Comparison of ENCODE assay signal across 7 mouse cellular contexts in the genomic region with DNA sequence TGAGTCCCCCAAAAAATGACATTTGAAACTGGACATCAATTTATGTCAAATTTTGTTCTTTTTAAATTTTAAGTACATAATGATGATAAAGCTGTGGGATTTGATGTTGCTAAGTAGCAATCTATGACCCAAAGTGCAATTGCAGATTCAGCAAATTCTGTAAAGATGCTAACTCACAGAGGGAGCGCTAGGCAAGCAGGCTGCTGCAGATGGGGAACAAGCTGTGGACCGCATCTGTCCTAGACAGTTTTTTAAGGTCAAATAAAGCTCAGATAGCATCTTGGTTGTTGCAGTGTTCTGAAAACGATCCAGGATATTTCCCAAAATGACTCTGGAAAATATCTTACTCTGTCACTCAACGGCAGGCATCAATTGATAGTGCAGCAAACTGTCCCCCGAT. TPM values are rescaled to one million over a fixed set of nuclear protein-coding genes. Genes with fewer than 3 reads are reported as not detected.
DNase-seq lines count a peak whose midpoint lies in the region; ATAC-seq lines count a peak whose summit lies in the region.

No protein-coding gene starts in this region.

- intact Hi-C loops in left cerebral cortex, postnatal 14 days (cut with DNase I): loop anchor here (5.0 kb wide), 1 partner anchor 42 kb away; no protein-coding TSS in a partner anchor
- intact Hi-C loops in left cerebral cortex, postnatal 4 days (cut with DNase I): no loop called here

- H3K9ac ChIP-seq in hindbrain, embryonic 16.5 days (ENCODE audit: low read depth, low read length): peak overlapping the region; percentile 38; the same call in 1 of the 2 replicates

- ATAC-seq in hindbrain, embryonic 16.5 days: no peak

- WGBS in hindbrain, embryonic 16.5 days: 52% methylated on average over 5 of the region's 5 CpGs
- WGBS in midbrain, embryonic 10.5 days: 80% methylated on average over 5 of the region's 5 CpGs

- H3K27ac ChIP-seq in hindbrain, embryonic 16.5 days (ENCODE audit: low read depth, low read length): peak overlapping the region; percentile 100
- H3K27ac ChIP-seq in midbrain, embryonic 10.5 days (replicated peaks): peak overlapping the region; percentile 99; the same call in 1 of the 2 replicates

- DNase-seq in left cerebral cortex, postnatal 14 days (ENCODE audit: low spot score in 2 of 2): peak; percentile 18 to 49
- no peak for DNase-seq in left cerebral cortex, postnatal 4 days
- peak; percentile 6 for DNase-seq in embryo, embryonic 11 days
- no peak for DNase-seq in midbrain, embryonic 10.5 days (ENCODE audit: low spot score)
- DNase-seq in gastrocnemius, adult 8-10 months (ENCODE audit: low spot score in 2 of 2): no peak
- no peak for DNase-seq in testis, postnatal 10 days (ENCODE audit: low spot score)

- H3K27me3 ChIP-seq in hindbrain, embryonic 16.5 days (replicated peaks; ENCODE audit: control insufficient read depth, insufficient read depth, low read length): no peaks in the 10 kb centered on the region
- H3K27me3 ChIP-seq in midbrain, embryonic 10.5 days (ENCODE audit: low read depth, poor library complexity, severe bottlenecking): no peaks in the 10 kb centered on the region

- no peaks in the 10 kb centered on the region for H3K36me3 ChIP-seq in hindbrain, embryonic 16.5 days (ENCODE audit: control insufficient read depth, insufficient read depth, low read length)
- peaks cover 16% of the 10 kb centered on the region for H3K36me3 ChIP-seq in midbrain, embryonic 10.5 days

- peak overlapping the region; percentile 78 for H3K4me3 ChIP-seq in hindbrain, embryonic 16.5 days (ENCODE audit: low read length)
- peak overlapping the region; percentile 88 for H3K4me3 ChIP-seq in midbrain, embryonic 10.5 days

- peak overlapping the region; percentile 55 for H3K4me2 ChIP-seq in hindbrain, embryonic 16.5 days (ENCODE audit: low read length)

- peaks cover 16% of the 10 kb centered on the region for H3K4me1 ChIP-seq in hindbrain, embryonic 16.5 days (ENCODE audit: control insufficient read depth, insufficient read depth, low read depth, low read length)
- peaks cover 24% of the 10 kb centered on the region for H3K4me1 ChIP-seq in midbrain, embryonic 10.5 days

- H3K9me3 ChIP-seq in hindbrain, embryonic 16.5 days (ENCODE audit: control insufficient read depth, low read length): no peaks in the 10 kb centered on the region
- H3K9me3 ChIP-seq in midbrain, embryonic 10.5 days (replicated peaks): no peaks in the 10 kb centered on the region

RNA-seq across cellular contexts. Expression of a gene that starts 1.0 kb away (rescaled TPM):
- total RNA-seq in left cerebral cortex, postnatal 14 days (2021): 100 to 1,000 TPM; 936 to 943 TPM
- 100 to 1,000 TPM; 589 to 625 TPM for total RNA-seq in left cerebral cortex, postnatal 4 days (2021)
- 693 and 702 TPM in 2 replicates for polyA plus RNA-seq in hindbrain, embryonic 16.5 days (2015; fragmentation: Nextera tagmentation; extraction: Ambion mirVana)
- 306 and 368 TPM in 2 replicates for polyA plus RNA-seq in midbrain, embryonic 10.5 days (2016; fragmentation: Nextera tagmentation; extraction: Ambion mirVana)
- total RNA-seq in gastrocnemius, adult 8-10 months (2022): 10 to 100 TPM; 26.8 to 30.2 (median 27.1) TPM

RNA-seq across cellular contexts. Expression of a gene that starts 9.8 kb away (rescaled TPM):
- total RNA-seq in left cerebral cortex, postnatal 14 days (2021): 10 to 100 TPM; 19.6 to 21.1 TPM
- total RNA-seq in left cerebral cortex, postnatal 4 days (2021): 10 to 100 TPM; 23.6 to 24.6 TPM
- polyA plus RNA-seq in hindbrain, embryonic 16.5 days (2015; fragmentation: Nextera tagmentation; extraction: Ambion mirVana): 5.7 and 5.8 TPM in 2 replicates
- 5.3 and 5.8 TPM in 2 replicates for polyA plus RNA-seq in midbrain, embryonic 10.5 days (2016; fragmentation: Nextera tagmentation; extraction: Ambion mirVana)
- total RNA-seq in gastrocnemius, adult 8-10 months (2022): 1 to 10 TPM; 5.6 to 8.0 (median 7.1) TPM

Comparison
In these comparisons a context has a peak if more than half of its experiments do, and no peak if none do; other contexts are left out.
1. DNase-seq: peak in left cerebral cortex, postnatal 14 days (2 of 2) and embryo, embryonic 11 days (single experiment); none in left cerebral cortex, postnatal 4 days (single experiment), midbrain, embryonic 10.5 days (single experiment), gastrocnemius, adult 8-10 months (0 of 2) and testis, postnatal 10 days (single experiment).
2. RNA of a gene that starts 1.0 kb away (total RNA-seq): 936 to 943 TPM in left cerebral cortex, postnatal 14 days and 589 to 625 TPM in left cerebral cortex, postnatal 4 days; 26.8 to 30.2 TPM in gastrocnemius, adult 8-10 months; every median in the first group is over 10 times any median in the second.